Mouse (Mus musculus) thymus, adult 18-20 months (tissue): ENCODE results near the gene Rhd.
A peak's percentile ranks its signal among the peaks of the same experiment; 100 is the strongest.
"Not testable (repeated sequence)": the region's sequence is repeated elsewhere in the genome, so short reads cannot be mapped to it uniquely, and the experiment has no call there.

ENCODE experiments used
- DNase-seq, 2 experiments: peaks; one replicate each; pipeline ENCODE4 v3.0.0; 2022; ENCODE audit warnings: mixed read lengths in 2 of 2

Rhd gene

DNA sequence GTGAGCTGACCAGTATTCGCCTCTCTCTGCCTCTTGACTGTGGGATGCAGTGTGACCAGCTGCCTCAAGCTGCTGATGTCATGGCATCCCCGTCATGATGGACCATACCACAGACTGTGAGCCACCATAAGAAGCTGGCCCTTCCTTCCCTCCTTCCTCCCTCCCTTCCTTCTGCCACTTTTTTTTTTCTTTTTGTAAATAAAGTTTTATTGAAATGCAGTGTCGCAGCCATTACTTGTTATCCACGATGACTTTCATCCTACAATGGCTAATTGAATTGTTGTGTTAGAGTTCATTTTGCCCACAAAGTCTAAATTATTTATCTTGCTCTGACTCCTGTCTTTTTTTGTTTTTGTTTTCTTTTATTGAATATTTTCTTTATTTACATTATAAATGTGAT, 5.8 kb upstream of the Rhd start:
- DNase-seq = no peak

- DNase-seq = no peak
Measured at GRCm38 (mm10) chr4:134861884-134862283, 2.5 kb upstream of the Rhd start.

DNA sequence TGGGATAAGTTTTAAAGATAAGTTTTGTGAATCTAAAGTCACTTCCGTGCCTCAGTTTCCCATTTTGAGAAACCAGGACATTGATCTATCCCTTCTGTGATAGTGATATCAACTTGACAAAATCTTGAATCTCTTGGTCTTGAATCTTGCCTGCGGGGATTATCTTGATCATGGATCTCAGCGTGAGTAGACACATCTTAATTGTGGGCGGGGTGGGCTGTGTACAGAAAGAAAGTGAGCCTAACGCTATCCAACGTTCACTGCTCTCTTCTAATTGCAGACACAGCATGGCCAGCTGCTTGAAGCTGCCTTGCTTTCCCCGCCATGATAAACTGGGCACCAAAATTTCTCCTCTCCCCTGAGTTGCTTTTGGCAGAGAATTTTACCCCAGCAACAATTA, 1.3 kb upstream of the Rhd start:
- no peak for DNase-seq

GRCm38 (mm10) chr4:134865340-134865739, 1.0 kb downstream of the Rhd start:
- no peak for DNase-seq

DNA sequence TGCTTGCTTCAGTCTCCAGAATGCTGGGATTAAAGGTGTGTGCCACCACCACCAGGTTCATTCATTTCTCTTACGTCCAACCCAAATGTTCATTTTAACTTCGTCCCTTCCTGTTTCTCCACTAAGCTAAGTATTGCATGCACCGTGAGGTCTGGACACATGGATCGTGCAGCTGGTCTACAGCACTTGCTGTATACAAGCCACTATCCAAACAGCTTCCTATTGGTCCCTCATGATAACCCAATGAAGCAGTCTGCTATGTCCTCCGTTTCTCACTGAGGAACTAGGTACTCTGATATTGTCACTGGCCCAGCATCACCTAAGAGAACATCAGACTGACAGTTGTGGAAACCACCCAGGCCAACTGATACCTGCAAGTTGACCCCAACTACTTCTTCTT, 1.5 kb downstream of the Rhd start:
- DNase-seq = no peak

- DNase-seq = no peak
Measured at GRCm38 (mm10) chr4:134867213-134867612, 2.9 kb downstream of the Rhd start.

DNA sequence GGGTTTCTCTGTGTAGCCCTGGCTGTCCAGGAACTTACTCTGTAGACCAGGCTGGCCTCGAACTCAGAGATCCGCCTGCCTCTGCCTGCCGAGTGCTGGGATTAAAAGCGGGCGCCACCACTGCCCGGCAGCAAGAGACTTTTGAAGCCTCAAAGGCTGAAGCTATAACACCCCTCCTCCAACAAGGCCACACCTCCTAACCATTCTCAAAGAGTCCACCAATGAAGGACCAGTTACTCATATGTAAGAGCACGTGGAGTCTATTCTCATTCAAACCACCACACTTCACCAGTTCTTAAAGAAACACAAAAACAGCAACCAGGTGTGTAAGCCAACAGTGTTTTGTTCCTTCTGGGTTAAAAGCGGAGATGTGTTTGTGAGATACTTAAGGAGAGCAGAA, 3.3 kb downstream of the Rhd start:
- no peak for DNase-seq

DNA sequence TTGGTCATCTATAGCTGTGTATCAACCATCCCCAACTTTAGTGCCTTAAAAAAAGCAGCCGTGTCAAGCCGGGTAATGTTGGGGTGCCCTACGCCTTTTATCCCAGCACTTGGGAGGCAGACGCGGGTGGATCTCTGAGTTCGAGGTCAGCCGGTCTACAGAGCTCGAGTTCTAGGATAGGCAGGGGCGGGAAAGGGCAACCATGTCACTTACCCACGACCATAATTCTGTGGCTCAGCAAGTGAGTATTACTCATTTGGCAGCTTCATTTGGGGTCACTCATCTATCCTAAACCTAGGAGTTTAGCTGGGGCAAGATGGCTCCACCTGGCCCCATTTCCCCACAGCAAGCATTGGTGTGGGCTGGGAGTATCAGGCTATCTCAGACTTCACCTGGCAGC, 3.7 kb downstream of the Rhd start:
- DNase-seq = no peak

DNA sequence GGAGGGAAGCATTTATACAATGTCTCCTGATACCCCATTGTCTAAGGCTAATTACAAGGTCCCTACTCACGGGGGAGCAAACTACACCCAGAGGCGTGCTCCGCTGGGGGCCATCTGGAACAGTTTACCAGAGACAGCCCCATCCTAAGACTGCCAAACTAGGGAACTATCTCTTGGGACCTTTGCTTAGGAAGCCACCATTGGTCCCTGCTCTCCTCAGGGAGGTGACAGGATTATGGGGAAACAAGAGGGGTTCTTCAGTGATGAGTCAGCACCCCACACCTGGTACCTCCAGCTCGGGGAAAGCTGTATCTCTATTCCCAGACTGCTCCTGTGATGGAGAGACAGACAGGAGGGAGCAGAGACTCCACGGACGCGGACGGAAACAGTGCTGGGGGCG, 4.2 kb downstream of the Rhd start:
- DNase-seq = no peak

DNA sequence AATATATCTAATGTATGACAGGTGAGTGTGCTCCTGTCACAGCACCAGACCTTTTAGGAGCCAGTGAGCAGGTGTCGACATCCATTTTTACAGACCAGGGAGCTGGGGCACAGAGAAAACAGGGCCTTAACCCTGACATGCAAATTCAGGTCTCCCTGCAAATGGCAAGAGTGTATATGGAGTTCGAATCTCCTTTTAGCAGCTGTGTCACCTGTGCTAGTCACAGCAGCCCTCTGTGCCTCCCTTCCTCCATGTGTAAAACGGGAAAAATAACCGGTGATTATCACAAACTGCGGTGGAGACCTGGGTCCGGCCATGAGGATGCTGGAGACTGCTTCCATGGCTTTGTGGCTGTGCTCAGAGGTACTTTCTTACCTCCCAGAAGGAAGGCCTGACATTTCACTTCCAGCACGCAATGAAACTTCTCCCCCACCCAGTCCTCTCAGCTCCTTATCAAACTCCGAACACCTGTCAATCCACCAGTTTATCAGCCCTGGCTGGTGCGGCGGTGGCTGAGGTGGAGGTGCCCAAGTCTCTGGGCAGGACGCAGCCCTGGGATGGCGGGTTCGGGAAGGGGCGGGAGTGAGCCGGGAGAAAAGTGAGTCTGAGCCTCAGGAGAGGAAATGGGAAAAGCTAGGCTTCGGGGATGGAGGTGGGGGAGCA, 4.9 kb downstream of the Rhd start:
- DNase-seq = no peak

DNA sequence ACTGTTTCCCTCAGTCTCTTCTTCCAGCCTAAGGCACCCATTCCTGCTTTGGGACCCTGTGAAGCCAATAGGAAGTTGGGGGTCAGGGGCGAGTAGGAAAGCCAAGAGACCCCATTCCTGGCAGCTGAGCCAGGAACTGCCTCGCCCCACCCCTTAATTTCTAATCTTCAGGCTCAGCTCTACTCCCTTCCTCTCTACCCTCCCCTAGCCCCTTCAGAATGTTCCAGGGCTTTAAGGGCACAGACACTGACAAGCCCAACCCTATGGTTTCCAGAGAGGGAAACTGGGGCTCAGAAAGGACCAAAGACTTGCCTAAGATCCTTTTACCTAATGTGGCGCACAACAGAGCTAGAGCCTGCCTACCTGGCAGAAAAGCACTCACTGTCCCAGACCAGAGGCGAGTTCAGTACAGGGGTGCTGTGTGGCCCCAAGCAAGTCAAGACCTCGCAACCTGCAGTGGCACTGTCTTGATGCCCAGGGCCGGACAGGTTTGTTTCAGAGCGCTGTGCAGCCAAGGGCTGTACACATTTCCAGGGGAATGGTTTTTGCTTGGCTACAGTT, 5.6 kb downstream of the Rhd start:
- no peak for DNase-seq

DNA sequence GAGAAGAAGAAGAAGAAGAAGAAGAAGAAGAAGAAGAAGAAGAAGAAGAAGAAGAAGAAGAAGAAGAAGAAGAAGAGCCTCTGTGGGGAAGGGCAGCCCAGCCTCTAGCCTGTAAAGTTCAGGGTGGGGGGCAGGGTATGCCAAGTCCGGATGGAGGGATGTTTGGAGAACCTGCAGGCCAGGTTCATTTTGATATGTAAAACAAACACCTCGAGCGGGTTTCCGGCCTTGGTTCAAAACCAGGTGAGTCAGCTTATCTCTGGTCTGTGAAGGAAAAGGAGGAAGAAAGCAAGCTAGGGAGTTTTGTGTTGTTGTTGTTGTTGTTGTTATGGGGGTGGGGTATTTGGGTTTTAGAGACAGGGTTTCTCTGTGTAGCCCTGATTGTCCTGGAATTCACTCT, 7.1 kb downstream of the Rhd start:
- DNase-seq = no peak

GRCm38 (mm10) chr4:134871950-134872349, 7.6 kb downstream of the Rhd start:
- no peak for DNase-seq

- DNase-seq = no peak
Measured at GRCm38 (mm10) chr4:134876171-134876570, 11.8 kb downstream of the Rhd start.

GRCm38 (mm10) chr4:134879410-134879981, 15.2 kb downstream of the Rhd start:
- peak; percentile 25 to 29 for DNase-seq

GRCm38 (mm10) chr4:134880041-134880440, 15.7 kb downstream of the Rhd start:
- DNase-seq = no peak

DNA sequence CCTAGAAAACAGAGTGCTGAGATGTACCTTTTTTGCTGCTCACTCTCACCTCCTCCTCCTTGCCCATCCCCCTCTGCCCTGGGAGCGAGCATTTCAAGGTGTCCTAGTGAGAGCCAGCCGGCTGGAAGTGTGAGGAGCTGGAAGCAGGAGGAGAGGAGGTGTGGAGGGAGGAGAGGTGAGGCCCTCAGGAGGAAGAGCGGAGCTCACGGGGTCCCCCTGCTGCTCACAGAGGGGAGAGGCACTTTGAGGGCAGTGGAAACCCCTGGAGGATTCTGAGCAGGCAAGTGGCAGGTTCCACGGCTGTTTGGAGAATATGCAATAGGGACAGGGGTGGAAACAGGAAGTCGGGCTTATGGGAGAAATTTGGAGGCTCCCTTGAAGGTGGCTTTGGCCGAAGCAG, 18.9 kb downstream of the Rhd start:
- DNase-seq = peak in 1 of 2 experiments; percentile 10

- no peak for DNase-seq
Measured at GRCm38 (mm10) chr4:134883808-134884207, 19.5 kb downstream of the Rhd start.

GRCm38 (mm10) chr4:134884364-134884763, 20.0 kb downstream of the Rhd start:
- no peak for DNase-seq

DNA sequence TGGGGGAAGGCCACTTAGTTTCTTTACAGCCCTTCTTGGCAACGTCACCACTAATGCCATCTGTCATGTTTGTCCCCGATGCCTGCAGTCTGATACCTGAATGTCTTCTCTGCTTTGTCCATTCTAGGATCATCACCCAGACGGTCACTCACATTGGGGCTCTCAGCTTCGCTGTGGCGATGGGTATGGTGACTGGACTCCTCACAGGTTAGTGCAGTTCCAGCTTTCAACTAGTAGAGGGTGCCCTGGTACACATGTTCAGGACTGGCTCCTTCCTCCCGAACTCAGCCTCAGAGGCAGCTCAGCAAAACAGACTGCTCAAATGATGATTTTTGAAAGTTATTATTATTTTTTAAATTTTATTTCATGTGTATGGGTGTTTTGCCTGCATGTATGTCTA, 27.8 kb downstream of the Rhd start:
- peak in 1 of 2 experiments; percentile 35 for DNase-seq

DNA sequence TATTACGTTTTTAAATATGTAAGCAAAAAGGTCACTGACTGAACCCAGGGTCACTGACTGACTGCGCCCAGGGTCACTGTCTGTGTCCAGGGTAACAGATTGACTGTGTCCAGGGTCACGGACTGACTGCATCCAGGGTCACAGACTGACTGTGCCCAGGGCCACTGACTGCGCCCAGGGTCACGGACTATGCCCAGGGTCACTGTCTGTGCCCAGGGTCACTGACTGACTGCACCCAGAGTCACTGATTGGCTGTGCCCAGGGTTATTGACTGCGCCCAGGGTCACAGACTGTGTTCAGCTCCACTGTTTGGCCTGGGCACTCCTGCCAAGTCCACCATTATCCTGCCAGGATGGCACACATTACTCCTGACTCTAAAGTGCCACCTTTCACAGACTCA, 32.9 kb downstream of the Rhd start:
- no peak for DNase-seq

GRCm38 (mm10) chr4:134901126-134901525, 36.8 kb downstream of the Rhd start:
- no peak for DNase-seq

GRCm38 (mm10) chr4:134903046-134903445, 38.7 kb downstream of the Rhd start:
- no peak for DNase-seq

GRCm38 (mm10) chr4:134911406-134911805, 47.1 kb downstream of the Rhd start:
- not testable (repeated sequence) for DNase-seq

GRCm38 (mm10) chr4:134913413-134913812, 49.1 kb downstream of the Rhd start:
- peak; percentile 42 to 57 for DNase-seq
